Mouse (Mus musculus): ENCODE measurements around the gene Eml6. TPM values are rescaled to one million over a fixed set of nuclear protein-coding genes. Genes with fewer than 3 reads are reported as not detected.
"Not testable (repeated sequence)": the region's sequence is repeated elsewhere in the genome, so short reads cannot be mapped to it uniquely, and the experiment has no call there.

Eml6 gene
- total and polyA plus RNA-seq, 3 experiments: 2.0 to 3.9 (median 2.5) TPM

- no peak for DNase-seq
Measured at GRCm38 (mm10) chr11:29788921-29789638, 236.8 kb downstream of the Eml6 start.

- DNase-seq: no peak
Measured at GRCm38 (mm10) chr11:29788499-29788898, 237.3 kb downstream of the Eml6 start.

GRCm38 (mm10) chr11:29787473-29787872 lies 238.4 kb downstream of the Eml6 start:
- DNase-seq: no peak

GRCm38 (mm10) chr11:29786583-29787219 lies 239.1 kb downstream of the Eml6 start:
- DNase-seq: no peak

GRCm38 (mm10) chr11:29779409-29780026 lies 246.3 kb downstream of the Eml6 start:
- DNase-seq: no peak

- DNase-seq: no peak
Measured at GRCm38 (mm10) chr11:29778936-29779335, 246.9 kb downstream of the Eml6 start.

- no peak for DNase-seq
Measured at GRCm38 (mm10) chr11:29777964-29778363, 247.9 kb downstream of the Eml6 start.

- DNase-seq: no peak
Measured at GRCm38 (mm10) chr11:29774760-29775159, 251.1 kb downstream of the Eml6 start.

GRCm38 (mm10) chr11:29774296-29774695 lies 251.5 kb downstream of the Eml6 start:
- DNase-seq: no peak

GRCm38 (mm10) chr11:29772279-29772678 lies 253.6 kb downstream of the Eml6 start:
- DNase-seq: peak; percentile 18

GRCm38 (mm10) chr11:29770666-29771400 lies 255.0 kb downstream of the Eml6 start:
- DNase-seq: no peak

- no peak for DNase-seq
Measured at GRCm38 (mm10) chr11:29768523-29768922, 257.3 kb downstream of the Eml6 start.

GRCm38 (mm10) chr11:29766313-29766982 lies 259.4 kb downstream of the Eml6 start:
- no peak for DNase-seq

GRCm38 (mm10) chr11:29765063-29765462 lies 260.8 kb downstream of the Eml6 start:
- no peak for DNase-seq

GRCm38 (mm10) chr11:29762768-29763167 lies 263.1 kb downstream of the Eml6 start:
- no peak for DNase-seq

- DNase-seq: no peak
Measured at GRCm38 (mm10) chr11:29761387-29761786, 264.4 kb downstream of the Eml6 start.

GRCm38 (mm10) chr11:29758617-29759016 lies 267.2 kb downstream of the Eml6 start:
- DNase-seq: no peak

GRCm38 (mm10) chr11:29756007-29756406 lies 269.8 kb downstream of the Eml6 start:
- DNase-seq: not testable (repeated sequence)

GRCm38 (mm10) chr11:29751648-29752611 lies 273.9 kb downstream of the Eml6 start:
- DNase-seq: no peak

GRCm38 (mm10) chr11:29751013-29751412 lies 274.8 kb downstream of the Eml6 start:
- no peak for DNase-seq

- DNase-seq: no peak
Measured at GRCm38 (mm10) chr11:29749468-29749829, 276.4 kb downstream of the Eml6 start.
